Mouse (Mus musculus) lung, postnatal 0 days (tissue): Measurements from ENCODE around the gene Arsk. TPM values are rescaled to one million over a fixed set of nuclear protein-coding genes. Genes with fewer than 3 reads are reported as not detected.

Experiments
- ATAC-seq: fragments of 200-750 bp; cut with Nextera tagmentation; 2 replicates; pipeline ENCODE4 v1.8.0; 2017; ENCODE audit warnings: moderate library complexity
- DNase-seq: peaks from one replicate; pipeline ENCODE4 v3.0.0-alpha.2; 2016; ENCODE audit warnings: low spot score
- H3K27ac ChIP-seq: fragments of 300-500 bp; sonication (generic); 2 replicates; pipeline ENCODE4 v1.5.1; 2014; ENCODE audit warnings: antibody characterized with exemption, mild to moderate bottlenecking, low read length, mixed read lengths
- H3K27me3 ChIP-seq: fragments of 300-500 bp; sonication (generic); replicated peaks from 2 replicates; pipeline ENCODE4 v1.6.1; 2014; ENCODE audit warnings: low read length, mixed read lengths; ENCODE audit not compliant: insufficient read depth
- H3K36me3 ChIP-seq: fragments of 300-500 bp; sonication (generic); 2 replicates; pipeline ENCODE4 v1.6.1; 2014; ENCODE audit warnings: low read length, mixed read lengths; ENCODE audit not compliant: insufficient read depth
- H3K4me1 ChIP-seq: fragments of 300-500 bp; sonication (generic); 2 replicates; pipeline ENCODE4 v1.6.1; 2014; ENCODE audit warnings: antibody characterized with exemption, low read depth, low read length, mixed read lengths; ENCODE audit not compliant: insufficient read depth
- H3K4me2 ChIP-seq: fragments of 300-500 bp; sonication (generic); replicated peaks from 2 replicates; pipeline ENCODE4 v1.6.1; 2014; ENCODE audit warnings: low read depth, mild to moderate bottlenecking, low read length, moderate library complexity, mixed read lengths
- H3K4me3 ChIP-seq: fragments of 300-500 bp; sonication (generic); 2 replicates; pipeline ENCODE4 v1.5.1; 2014; ENCODE audit warnings: low read depth, low read length
- H3K9ac ChIP-seq: fragments of 300-500 bp; sonication (generic); replicated peaks from 2 replicates; pipeline ENCODE4 v1.6.1; 2014; ENCODE audit warnings: low read depth, mild to moderate bottlenecking
- H3K9me3 ChIP-seq: fragments of 300-500 bp; sonication (generic); 2 replicates; pipeline ENCODE4 v1.6.1; 2016; ENCODE audit warnings: low read length, mixed read lengths
- CTCF ChIP-seq: IDR thresholded peaks from 2 replicates; pipeline ENCODE4 v1.5.1; 2016; ENCODE audit warnings: antibody characterized with exemption, mild to moderate bottlenecking
- EP300 ChIP-seq: IDR thresholded peaks from 2 replicates; pipeline ENCODE4 v1.6.1; 2016; ENCODE audit warnings: antibody characterized with exemption, mild to moderate bottlenecking, control low read depth
- WGBS: fragments of 180-500 bp; shearing (Covaris S2); extraction: QIAGEN DNeasy Blood & Tissue Kit; methylation state at CpG from one replicate; pipeline ENCODE4 v1.1.7; 2014; 5-methylcytosine and 5-hydroxymethylcytosine counted together
- polyA plus RNA-seq: library from polyadenylated mRNA; unstranded; fragments of >200 nt; fragmentation: Nextera tagmentation; extraction: Ambion mirVana; gene quantifications from 2 replicates; pipeline ENCODE4 v1.2.1, GENCODE M21; 2015

Gene Arsk
- polyA plus RNA-seq, 1 experiment from 2014 or later: 4.4 TPM

GRCm38 (mm10) chr13:76059591-76059990 is 38.9 kb downstream of the Arsk start:
- H3K4me3 ChIP-seq: no peak overlapping the region
- H3K36me3 ChIP-seq: no peaks in the 10 kb centered on the region
- H3K9ac ChIP-seq: no peak overlapping the region
- peaks cover 10% of the 10 kb centered on the region for H3K4me1 ChIP-seq
- 93% methylated on average over 4 of the region's 4 CpGs for WGBS
- peaks cover 22% of the 10 kb centered on the region for H3K27me3 ChIP-seq
- DNase-seq (no peak), ATAC-seq (no peak)
- TF ChIP-seq CTCF: no peak
- no peak for TF ChIP-seq EP300
- H3K27ac ChIP-seq: no peak overlapping the region
- H3K4me2 ChIP-seq: no peak overlapping the region
- H3K9me3 ChIP-seq: no peaks in the 10 kb centered on the region

GRCm38 (mm10) chr13:76057267-76058069 is 41.0 kb downstream of the Arsk start:
- TF ChIP-seq EP300 (no peak), CTCF (no peak)
- H3K9me3 ChIP-seq: no peaks in the 10 kb centered on the region
- no peak overlapping the region for H3K9ac ChIP-seq
- peaks cover 25% of the 10 kb centered on the region for H3K27me3 ChIP-seq
- DNase-seq: no peak
- ATAC-seq: no peak
- H3K4me1 ChIP-seq: peaks cover 10% of the 10 kb centered on the region
- no peak overlapping the region for H3K4me3 ChIP-seq
- no peaks in the 10 kb centered on the region for H3K36me3 ChIP-seq
- no peak overlapping the region for H3K27ac ChIP-seq
- WGBS: 66% methylated on average over 10 of the region's 10 CpGs
- no peak overlapping the region for H3K4me2 ChIP-seq

DNA sequence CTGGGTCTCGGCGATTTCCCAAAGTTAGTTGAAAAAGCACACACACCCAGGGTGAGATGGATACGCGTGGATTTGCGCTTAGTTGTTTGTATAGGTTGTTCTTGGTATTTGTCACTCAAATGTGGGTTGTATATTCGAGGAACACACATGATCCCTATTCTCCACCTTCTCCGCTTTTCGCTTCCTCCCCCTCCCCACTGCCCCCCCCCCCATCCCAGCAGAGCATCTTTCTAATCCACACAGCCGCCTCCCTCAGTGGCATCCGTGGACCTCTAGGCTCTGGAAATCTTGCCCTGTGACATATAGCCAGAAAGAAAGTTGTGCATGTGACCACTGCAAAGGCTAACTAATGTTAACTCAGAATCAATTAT is 41.6 kb downstream of the Arsk start, which contains the start of gene Gpr150:
Gene Gpr150 (minus strand): TSS at position 101 of the 371 bp plus-strand sequence.
- no peaks in the 10 kb centered on the region for H3K9me3 ChIP-seq
- H3K9ac ChIP-seq: no peak within 1 kb of the TSS
- peak within 1 kb of the TSS; percentile 82 for H3K4me2 ChIP-seq
- peaks cover 25% of the 10 kb centered on the region for H3K27me3 ChIP-seq
- DNase-seq (no peak), ATAC-seq (no peak)
- TF ChIP-seq EP300: no peak
- TF ChIP-seq CTCF: no peak
- 8% methylated on average over 8 of the region's 10 CpGs for WGBS
- peaks cover 10% of the 10 kb centered on the region for H3K4me1 ChIP-seq
- H3K4me3 ChIP-seq: peak within 1 kb of the TSS; percentile 43
- H3K36me3 ChIP-seq: no peaks in the 10 kb centered on the region
- H3K27ac ChIP-seq: no peak within 1 kb of the TSS

GRCm38 (mm10) chr13:76056261-76056724 is 42.2 kb downstream of the Arsk start:
- Histone ChIP-seq H3K4me1 (peaks cover 10% of the 10 kb centered on the region), H3K9me3 (no peaks in the 10 kb centered on the region), H3K4me2 (peak overlapping the region; percentile 82), H3K9ac (no peak overlapping the region), H3K4me3 (peak overlapping the region; percentile 43), H3K27ac (no peak overlapping the region), H3K36me3 (no peaks in the 10 kb centered on the region), H3K27me3 (peaks cover 25% of the 10 kb centered on the region)
- TF ChIP-seq EP300 (no peak), CTCF (peak; percentile 62)
- ATAC-seq (peak; percentile 84), DNase-seq (peak; percentile 56)
- WGBS: 2% methylated on average over 29 of the region's 34 CpGs

DNA sequence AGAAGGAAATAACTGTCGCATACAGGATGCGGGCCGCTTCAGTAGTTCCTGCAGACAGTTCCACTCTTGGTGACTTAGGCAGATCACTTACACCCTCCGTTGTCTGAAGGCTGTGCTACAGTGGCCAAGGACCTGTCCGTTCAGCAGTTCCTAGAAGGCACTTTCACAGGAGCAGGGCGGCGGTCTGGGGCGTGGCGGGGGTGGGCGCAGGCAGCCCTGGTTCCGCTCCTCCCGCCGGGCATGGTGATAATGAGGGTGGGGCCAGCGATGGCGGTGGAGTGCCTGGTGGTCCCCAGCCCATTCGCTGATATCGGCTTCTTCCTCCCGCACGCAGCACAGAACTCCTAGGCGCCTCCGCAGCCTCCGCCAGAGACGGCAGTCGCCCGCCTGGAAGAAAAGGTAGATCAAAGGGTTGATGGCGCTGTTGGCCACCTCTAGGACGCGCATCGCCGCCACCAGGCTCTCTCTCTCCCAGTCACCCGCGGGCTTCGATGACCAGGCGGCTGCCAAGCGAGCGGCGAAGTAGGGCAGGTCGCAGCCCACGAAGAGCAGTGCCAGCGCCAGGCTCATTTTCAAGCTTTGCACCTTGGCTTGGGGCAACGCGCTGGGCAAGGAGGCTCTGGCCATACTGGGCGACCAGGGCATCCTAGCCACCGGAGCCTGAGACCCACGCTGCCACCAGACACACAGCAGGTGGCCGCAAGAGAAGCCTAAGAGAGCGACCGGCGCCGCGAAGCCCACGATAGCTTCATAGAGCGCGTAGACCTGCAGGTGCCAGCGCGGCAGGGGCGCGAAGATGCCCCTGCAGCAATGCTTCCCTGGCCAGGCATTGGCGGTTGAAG is 42.8 kb downstream of the Arsk start:
- Histone ChIP-seq H3K4me2 (peak overlapping the region; percentile 82), H3K4me1 (peaks cover 10% of the 10 kb centered on the region), H3K9me3 (no peaks in the 10 kb centered on the region), H3K27me3 (peaks cover 25% of the 10 kb centered on the region), H3K27ac (no peak overlapping the region), H3K4me3 (peak overlapping the region; percentile 43), H3K36me3 (no peaks in the 10 kb centered on the region), H3K9ac (no peak overlapping the region)
- ATAC-seq (peak; percentile 23), DNase-seq (peak; percentile 18)
- TF ChIP-seq EP300: no peak
- no peak for TF ChIP-seq CTCF
- 4% methylated on average over 56 of the region's 59 CpGs for WGBS

DNA sequence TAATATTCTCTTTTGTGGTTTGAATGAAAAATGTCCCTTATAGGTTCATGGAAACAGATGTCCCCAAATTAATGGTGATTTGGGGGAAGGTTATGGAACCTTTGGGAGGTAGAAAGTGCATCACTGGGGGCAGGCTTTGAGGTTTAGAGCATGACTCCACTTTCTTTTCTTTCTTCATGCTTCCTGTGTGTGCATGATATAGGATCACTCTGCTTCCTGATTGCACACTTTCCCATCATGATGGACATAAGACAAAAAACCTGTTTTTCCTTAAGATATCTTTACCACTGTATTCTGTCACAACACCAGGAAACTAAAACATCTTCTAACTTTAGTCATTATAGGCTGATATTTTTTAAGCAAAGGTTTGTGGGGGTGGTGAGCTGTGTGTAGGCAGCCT is 53.5 kb downstream of the Arsk start:
- Histone ChIP-seq H3K9ac (no peak overlapping the region), H3K4me3 (no peak overlapping the region), H3K27me3 (no peaks in the 10 kb centered on the region), H3K4me2 (no peak overlapping the region), H3K36me3 (no peaks in the 10 kb centered on the region), H3K27ac (no peak overlapping the region), H3K4me1 (no peaks in the 10 kb centered on the region), H3K9me3 (no peaks in the 10 kb centered on the region)
- ATAC-seq: no peak
- no peak for DNase-seq
- no peak for TF ChIP-seq CTCF
- no peak for TF ChIP-seq EP300
